In the genomic region with DNA sequence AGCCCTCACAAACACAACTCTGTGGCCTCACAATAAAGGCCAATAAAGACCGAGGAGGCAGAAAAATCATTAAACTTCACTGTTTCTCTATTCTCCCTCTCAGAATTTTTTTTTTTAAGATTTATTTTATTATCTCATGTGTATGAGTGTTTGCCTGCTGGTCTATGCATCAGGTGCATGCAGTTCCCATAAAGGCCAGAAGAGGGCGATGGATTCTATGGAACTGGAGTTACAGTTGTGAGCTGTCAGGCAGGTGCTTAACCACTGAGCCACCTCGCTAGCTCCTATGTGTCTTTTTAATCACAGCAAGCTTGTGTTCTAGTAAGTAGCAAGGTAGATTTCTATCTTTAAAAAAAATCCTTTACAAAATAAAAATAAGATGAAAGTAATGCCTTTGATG, we compare ENCODE assay signal across 10 mouse cellular contexts.
A peak's percentile ranks its signal among the peaks of the same experiment; 100 is the strongest.
DNase-seq lines count a peak whose midpoint lies in the region; ATAC-seq and TF ChIP-seq lines count a peak whose summit lies in the region.
"Had no signal": no experiment of that assay in that cellular context is flagged by ENCODE, and none has a peak within 500 bp of the region (broad histone marks: within the 10 kb centered on the region; RNA-seq: fewer than 3 reads in every experiment).

No protein-coding gene starts in this region.

- H3K9ac ChIP-seq in hindbrain, embryonic 11.5 days (ENCODE audit: low read depth, low read length): no peak overlapping the region
- H3K9ac ChIP-seq in hindbrain, embryonic 12.5 days: no peak overlapping the region
- no peak overlapping the region for H3K9ac ChIP-seq in midbrain, embryonic 14.5 days (replicated peaks; ENCODE audit: low read length)
- no peak overlapping the region for H3K9ac ChIP-seq in midbrain, embryonic 15.5 days
- no peak overlapping the region for H3K9ac ChIP-seq in hindbrain, embryonic 16.5 days (ENCODE audit: low read depth, low read length)
- H3K9ac ChIP-seq: liver, embryonic 15.5 days had no signal

- H3K4me3 ChIP-seq in hindbrain, embryonic 11.5 days (ENCODE audit: low read depth, low read length): no peak overlapping the region
- no peak overlapping the region for H3K4me3 ChIP-seq in hindbrain, embryonic 12.5 days
- no peak overlapping the region for H3K4me3 ChIP-seq in midbrain, embryonic 14.5 days (replicated peaks; ENCODE audit: low read depth, low read length)
- no peak overlapping the region for H3K4me3 ChIP-seq in midbrain, embryonic 15.5 days
- H3K4me3 ChIP-seq in cortical plate, adult 2 months (ENCODE audit: insufficient read depth, low read length): no peak overlapping the region
- no peak overlapping the region for H3K4me3 ChIP-seq in hindbrain, embryonic 16.5 days (ENCODE audit: low read length)
- H3K4me3 ChIP-seq: liver, embryonic 15.5 days had no signal

- DNase-seq in hindbrain, embryonic 11.5 days (ENCODE audit: low spot score): peak; percentile 27
- DNase-seq in midbrain, embryonic 14.5 days: peak; percentile 27
- DNase-seq in thymus, postnatal 0 days (ENCODE audit: low spot score): peak; percentile 17
- DNase-seq: cerebellum, adult 9-11 months had no signal

- no peaks in the 10 kb centered on the region for H3K27me3 ChIP-seq in hindbrain, embryonic 11.5 days (ENCODE audit: control insufficient read depth, insufficient read depth, low read length)
- no peaks in the 10 kb centered on the region for H3K27me3 ChIP-seq in hindbrain, embryonic 12.5 days
- H3K27me3 ChIP-seq in midbrain, embryonic 14.5 days (ENCODE audit: control insufficient read depth, insufficient read depth, low read length): no peaks in the 10 kb centered on the region
- H3K27me3 ChIP-seq in midbrain, embryonic 15.5 days (replicated peaks): no peaks in the 10 kb centered on the region
- H3K27me3 ChIP-seq in hindbrain, embryonic 16.5 days (replicated peaks; ENCODE audit: control insufficient read depth, insufficient read depth, low read length): no peaks in the 10 kb centered on the region
- H3K27me3 ChIP-seq: liver, embryonic 15.5 days had no signal

- no peaks in the 10 kb centered on the region for H3K36me3 ChIP-seq in hindbrain, embryonic 11.5 days (ENCODE audit: control insufficient read depth, insufficient read depth, low read length)
- H3K36me3 ChIP-seq in hindbrain, embryonic 12.5 days: 0 out of 2 replicates have a peak, but pooled peaks cover 5% of the 10 kb centered on the region
- H3K36me3 ChIP-seq in midbrain, embryonic 14.5 days (ENCODE audit: control insufficient read depth, insufficient read depth, low read length): 0 out of 2 replicates have a peak, but pooled peaks cover 2% of the 10 kb centered on the region
- H3K36me3 ChIP-seq in midbrain, embryonic 15.5 days (replicated peaks): no peaks in the 10 kb centered on the region; the same call in 1 of the 2 replicates
- no peaks in the 10 kb centered on the region; the same call in 1 of the 2 replicates for H3K36me3 ChIP-seq in hindbrain, embryonic 16.5 days (ENCODE audit: control insufficient read depth, insufficient read depth, low read length)
- H3K36me3 ChIP-seq: liver, embryonic 15.5 days had no signal

- no peak overlapping the region for H3K4me2 ChIP-seq in hindbrain, embryonic 11.5 days (replicated peaks; ENCODE audit: low read depth, low read length)
- no peak overlapping the region for H3K4me2 ChIP-seq in hindbrain, embryonic 12.5 days (replicated peaks)
- no peak overlapping the region for H3K4me2 ChIP-seq in midbrain, embryonic 14.5 days (ENCODE audit: low read length)
- no peak overlapping the region for H3K4me2 ChIP-seq in midbrain, embryonic 15.5 days
- H3K4me2 ChIP-seq in hindbrain, embryonic 16.5 days (ENCODE audit: low read length): no peak overlapping the region
- H3K4me2 ChIP-seq: liver, embryonic 15.5 days had no signal

- H3K9me3 ChIP-seq in hindbrain, embryonic 11.5 days (ENCODE audit: control insufficient read depth, low read length): no peaks in the 10 kb centered on the region
- H3K9me3 ChIP-seq in hindbrain, embryonic 12.5 days (replicated peaks): no peaks in the 10 kb centered on the region
- no peaks in the 10 kb centered on the region for H3K9me3 ChIP-seq in midbrain, embryonic 14.5 days (ENCODE audit: control insufficient read depth, low read length)
- H3K9me3 ChIP-seq in midbrain, embryonic 15.5 days: no peaks in the 10 kb centered on the region
- H3K9me3 ChIP-seq in hindbrain, embryonic 16.5 days (ENCODE audit: control insufficient read depth, low read length): no peaks in the 10 kb centered on the region
- H3K9me3 ChIP-seq: liver, embryonic 15.5 days had no signal

- WGBS in hindbrain, embryonic 11.5 days: 65% methylated on average over 3 of the region's 3 CpGs
- 61% methylated on average over 3 of the region's 3 CpGs for WGBS in hindbrain, embryonic 12.5 days
- WGBS in midbrain, embryonic 14.5 days: 73% methylated on average over 3 of the region's 3 CpGs
- 66% methylated on average over 3 of the region's 3 CpGs for WGBS in midbrain, embryonic 15.5 days
- WGBS in hindbrain, embryonic 16.5 days: 71% methylated on average over 3 of the region's 3 CpGs

- ATAC-seq in hindbrain, embryonic 11.5 days (ENCODE audit: low FRiP score): no peak
- ATAC-seq in hindbrain, embryonic 12.5 days (ENCODE audit: low FRiP score): no peak
- no peak for ATAC-seq in midbrain, embryonic 14.5 days (ENCODE audit: low FRiP score, low TSS enrichment)
- ATAC-seq in midbrain, embryonic 15.5 days (replicated peaks): no peak
- no peak for ATAC-seq in hindbrain, embryonic 16.5 days
- no peak for ATAC-seq in activated CD4-positive, CD25-positive, alpha-beta regulatory T cell, adult 4 months

- H3K4me1 ChIP-seq in hindbrain, embryonic 11.5 days (replicated peaks; ENCODE audit: control insufficient read depth, insufficient read depth, low read length): no peaks in the 10 kb centered on the region
- no peaks in the 10 kb centered on the region for H3K4me1 ChIP-seq in hindbrain, embryonic 12.5 days
- no peaks in the 10 kb centered on the region for H3K4me1 ChIP-seq in midbrain, embryonic 14.5 days (ENCODE audit: control insufficient read depth, insufficient read depth, low read length)
- no peaks in the 10 kb centered on the region for H3K4me1 ChIP-seq in midbrain, embryonic 15.5 days
- peaks cover 4% of the 10 kb centered on the region for H3K4me1 ChIP-seq in cortical plate, adult 2 months (ENCODE audit: control insufficient read depth, insufficient read depth, low read length)
- H3K4me1 ChIP-seq in hindbrain, embryonic 16.5 days (ENCODE audit: control insufficient read depth, insufficient read depth, low read depth, low read length): no peaks in the 10 kb centered on the region
- H3K4me1 ChIP-seq: liver, embryonic 15.5 days had no signal

- H3K27ac ChIP-seq in hindbrain, embryonic 11.5 days (ENCODE audit: low read depth, low read length): no peak overlapping the region
- no peak overlapping the region for H3K27ac ChIP-seq in hindbrain, embryonic 12.5 days
- H3K27ac ChIP-seq in midbrain, embryonic 14.5 days (replicated peaks; ENCODE audit: low read depth, low read length): no peak overlapping the region
- no peak overlapping the region for H3K27ac ChIP-seq in midbrain, embryonic 15.5 days
- no peak overlapping the region for H3K27ac ChIP-seq in cortical plate, adult 2 months (ENCODE audit: insufficient read depth, low read length)
- H3K27ac ChIP-seq in hindbrain, embryonic 16.5 days (ENCODE audit: low read depth, low read length): no peak overlapping the region
- H3K27ac ChIP-seq: liver, embryonic 15.5 days had no signal

- TF ChIP-seq CTCF in cortical plate, adult 2 months (IDR thresholded peaks at IDR 0.05; ENCODE audit: extremely low read depth, insufficient read depth, low read length): peak; percentile 32; the same call in 1 of the 2 replicates

- no peak for TF ChIP-seq POLR2A in cortical plate, adult 2 months (IDR thresholded peaks at IDR 0.05; ENCODE audit: extremely low read depth, insufficient read depth, low read length)
